Mouse (Mus musculus) heart, adult 2 months (tissue): ENCODE results near the gene Manbal.

Source experiments
- CTCF ChIP-seq: fragments of 200-600 bp; IDR thresholded peaks from 2 replicates; pipeline ENCODE4 v1.8.1; 2022; ENCODE audit warnings: antibody characterized with exemption, mild to moderate bottlenecking, moderate library complexity
- EP300 ChIP-seq: fragments of 200-500 bp; IDR thresholded peaks from 2 replicates; pipeline ENCODE4 v1.6.1; 2011; ENCODE audit warnings: low read depth, low read length, control low read depth; ENCODE audit not compliant: insufficient read depth
- POLR2A ChIP-seq: fragments of 200-500 bp; IDR thresholded peaks from 2 replicates; pipeline ENCODE4 v1.6.1; 2011; ENCODE audit warnings: mild to moderate bottlenecking, low read depth, low read length, control low read depth; ENCODE audit not compliant: insufficient read depth

GRCm38 (mm10) chr2:157397376-157397775, 30.0 kb downstream of the Manbal start:
- TF ChIP-seq CTCF (no peak), EP300 (no peak), POLR2A (no peak)
